Mouse (Mus musculus) mesoderm, embryonic 11.5 days (tissue): ENCODE measurements around the gene Gpat3.

Experiments used
- DNase-seq: peaks from one replicate; pipeline ENCODE4 v3.0.0-alpha.2; 2012; ENCODE audit warnings: low read depth, low spot score

Gpat3 gene

GRCm38 (mm10) chr5:100861140-100861539 lies 15.6 kb downstream of the Gpat3 start:
- no peak for DNase-seq

GRCm38 (mm10) chr5:100861811-100862210 lies 16.3 kb downstream of the Gpat3 start:
- no peak for DNase-seq

GRCm38 (mm10) chr5:100863091-100863490 lies 17.6 kb downstream of the Gpat3 start:
- no peak for DNase-seq

GRCm38 (mm10) chr5:100864438-100864837 lies 18.9 kb downstream of the Gpat3 start:
- no peak for DNase-seq

GRCm38 (mm10) chr5:100866183-100866582 lies 20.7 kb downstream of the Gpat3 start:
- no peak for DNase-seq

- DNase-seq: no peak
Observed at GRCm38 (mm10) chr5:100869197-100869895, 23.8 kb downstream of the Gpat3 start.

GRCm38 (mm10) chr5:100871987-100872386 lies 26.5 kb downstream of the Gpat3 start:
- no peak for DNase-seq

- DNase-seq: no peak
Observed at GRCm38 (mm10) chr5:100874721-100875120, 29.2 kb downstream of the Gpat3 start.

- DNase-seq: no peak
Observed at GRCm38 (mm10) chr5:100875180-100875579, 29.7 kb downstream of the Gpat3 start.

- no peak for DNase-seq
Observed at GRCm38 (mm10) chr5:100877021-100877420, 31.5 kb downstream of the Gpat3 start.

GRCm38 (mm10) chr5:100885216-100885615 lies 39.7 kb downstream of the Gpat3 start:
- DNase-seq: no peak

- DNase-seq: no peak
Observed at GRCm38 (mm10) chr5:100886331-100886988, 40.9 kb downstream of the Gpat3 start.

- DNase-seq: no peak
Observed at GRCm38 (mm10) chr5:100896199-100896598, 50.7 kb downstream of the Gpat3 start.

GRCm38 (mm10) chr5:100899745-100900489 lies 54.4 kb downstream of the Gpat3 start:
- no peak for DNase-seq

- DNase-seq: no peak
Observed at GRCm38 (mm10) chr5:100901046-100901445, 55.5 kb downstream of the Gpat3 start.

- no peak for DNase-seq
Observed at GRCm38 (mm10) chr5:100908478-100908877, 63.0 kb downstream of the Gpat3 start.

GRCm38 (mm10) chr5:100908901-100909300 lies 63.4 kb downstream of the Gpat3 start:
- no peak for DNase-seq

- no peak for DNase-seq
Observed at GRCm38 (mm10) chr5:100909691-100910090, 64.2 kb downstream of the Gpat3 start.

- no peak for DNase-seq
Observed at GRCm38 (mm10) chr5:100911502-100912097, 66.1 kb downstream of the Gpat3 start.

- DNase-seq: no peak
Observed at GRCm38 (mm10) chr5:100912366-100912765, 66.9 kb downstream of the Gpat3 start.

GRCm38 (mm10) chr5:100913274-100913673 lies 67.8 kb downstream of the Gpat3 start:
- DNase-seq: no peak

- peak; percentile 72 for DNase-seq
Observed at GRCm38 (mm10) chr5:100914989-100915388, 69.5 kb downstream of the Gpat3 start.
